Mouse (Mus musculus): ENCODE measurements around the gene Olfr172. TPM values are rescaled to one million over a fixed set of nuclear protein-coding genes. Genes with fewer than 3 reads are reported as not detected.
A peak's percentile ranks its signal among the peaks of the same experiment; 100 is the strongest.

Olfr172 gene
- polyA plus RNA-seq (2014; fragmentation: Nextera tagmentation; extraction: Ambion mirVana) = not detected in 2 replicates

DNA sequence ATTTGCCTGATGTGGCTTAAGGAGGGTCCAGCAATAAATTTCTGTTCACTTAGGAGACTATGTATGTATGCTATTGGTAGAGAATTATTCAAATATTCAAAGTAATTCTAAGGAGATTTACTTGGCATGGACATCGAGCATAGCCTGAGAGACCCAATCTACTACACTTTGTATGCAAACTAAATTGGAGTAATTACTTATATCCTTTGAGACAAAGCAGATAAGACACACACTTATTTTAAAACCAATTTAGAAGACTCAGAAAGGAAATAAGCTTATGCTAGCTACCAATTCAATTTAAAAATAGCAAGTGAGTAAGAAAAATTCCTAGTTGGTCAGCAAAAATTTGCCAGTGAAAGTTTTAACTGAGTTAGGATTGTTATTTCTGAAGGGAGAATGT, at the start of gene Olfr172:
TSS of gene Olfr172 (minus strand) at position 101 of the 400 bp plus-strand sequence.
- no peak for ATAC-seq (ENCODE audit: insufficient number of reproducible peaks, low FRiP score, low TSS enrichment, low read depth)
- 92% methylated on average over 1 of the region's 1 CpGs for WGBS

GRCm38 (mm10) chr16:58800168-58800567, 37.2 kb upstream of the Olfr172 start, which contains the start of gene Olfr173:
Gene Olfr173 (minus strand): TSS chr16:58800268.
- 83% methylated on average over 2 of the region's 2 CpGs for WGBS
- no peak within 1 kb of the TSS for H3K27ac ChIP-seq (replicated peaks; ENCODE audit: low read depth, low read length)

More for the DNA sequence above, at the start of gene Olfr172:
- no peaks in the 10 kb centered on the region for H3K36me3 ChIP-seq (ENCODE audit: control insufficient read depth, insufficient read depth, low read length)
- H3K9me3 ChIP-seq (ENCODE audit: control insufficient read depth, low read length) = no peaks in the 10 kb centered on the region
- H3K27ac ChIP-seq (replicated peaks; ENCODE audit: low read depth, low read length) = no peak within 1 kb of the TSS
- no peak within 1 kb of the TSS for H3K4me2 ChIP-seq (ENCODE audit: low read depth, severe bottlenecking)
- H3K27me3 ChIP-seq (ENCODE audit: control insufficient read depth, insufficient read depth, low read length) = no peaks in the 10 kb centered on the region
- no peak for DNase-seq (ENCODE audit: low spot score)
- no peaks in the 10 kb centered on the region for H3K4me1 ChIP-seq (ENCODE audit: control insufficient read depth, insufficient read depth, low read length)
- no peak within 1 kb of the TSS for H3K4me3 ChIP-seq (ENCODE audit: low read depth, low read length)
- H3K9ac ChIP-seq (ENCODE audit: low read length) = no peak within 1 kb of the TSS

GRCm38 (mm10) chr16:58756191-58756590, 6.8 kb downstream of the Olfr172 start:
- DNase-seq (ENCODE audit: low spot score) (no peak), ATAC-seq (ENCODE audit: insufficient number of reproducible peaks, low FRiP score, low TSS enrichment, low read depth) (peak; percentile 79)
- H3K27me3 ChIP-seq (ENCODE audit: control insufficient read depth, insufficient read depth, low read length) = no peaks in the 10 kb centered on the region
- H3K9me3 ChIP-seq (ENCODE audit: control insufficient read depth, low read length) = no peaks in the 10 kb centered on the region
- no peak overlapping the region for H3K4me3 ChIP-seq (ENCODE audit: low read depth, low read length)
- no peaks in the 10 kb centered on the region for H3K4me1 ChIP-seq (ENCODE audit: control insufficient read depth, insufficient read depth, low read length)
- H3K27ac ChIP-seq (replicated peaks; ENCODE audit: low read depth, low read length) = no peak overlapping the region
- no peak overlapping the region for H3K9ac ChIP-seq (ENCODE audit: low read length)
- no peaks in the 10 kb centered on the region for H3K36me3 ChIP-seq (ENCODE audit: control insufficient read depth, insufficient read depth, low read length)
- H3K4me2 ChIP-seq (ENCODE audit: low read depth, severe bottlenecking) = no peak overlapping the region

More at GRCm38 (mm10) chr16:58800168-58800567, 37.2 kb upstream of the Olfr172 start, which contains the start of gene Olfr173:
- DNase-seq (ENCODE audit: low spot score) (no peak), ATAC-seq (ENCODE audit: insufficient number of reproducible peaks, low FRiP score, low TSS enrichment, low read depth) (no peak)
- H3K4me1 ChIP-seq (ENCODE audit: control insufficient read depth, insufficient read depth, low read length) = no peaks in the 10 kb centered on the region
- no peaks in the 10 kb centered on the region for H3K36me3 ChIP-seq (ENCODE audit: control insufficient read depth, insufficient read depth, low read length)
- no peak within 1 kb of the TSS for H3K4me2 ChIP-seq (ENCODE audit: low read depth, severe bottlenecking)
- no peak within 1 kb of the TSS for H3K9ac ChIP-seq (ENCODE audit: low read length)
- no peak within 1 kb of the TSS for H3K4me3 ChIP-seq (ENCODE audit: low read depth, low read length)
- no peaks in the 10 kb centered on the region for H3K9me3 ChIP-seq (ENCODE audit: control insufficient read depth, low read length)
- H3K27me3 ChIP-seq (ENCODE audit: control insufficient read depth, insufficient read depth, low read length) = no peaks in the 10 kb centered on the region

DNA sequence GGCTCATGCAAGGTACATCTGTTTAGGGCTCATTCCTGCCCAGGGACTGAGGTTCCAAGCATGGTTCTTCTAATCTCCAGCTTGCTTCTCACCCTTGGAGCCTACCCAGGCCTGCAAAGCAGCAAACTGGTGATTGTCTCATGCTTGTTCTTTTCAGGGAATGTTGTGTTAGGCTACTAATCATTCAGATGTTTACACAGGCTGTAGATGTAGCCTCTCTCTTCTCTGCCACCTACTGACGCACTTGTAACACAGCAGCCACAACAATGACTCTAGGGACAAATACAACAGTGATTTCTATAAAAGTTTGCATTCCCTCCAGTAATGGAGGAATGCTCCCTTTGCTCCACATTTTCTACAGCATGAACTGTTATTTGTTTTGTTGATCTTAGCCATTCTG, 11.7 kb downstream of the Olfr172 start:
- ATAC-seq (ENCODE audit: insufficient number of reproducible peaks, low FRiP score, low TSS enrichment, low read depth) (no peak), DNase-seq (ENCODE audit: low spot score) (no peak)
- Histone ChIP-seq H3K27me3 (ENCODE audit: control insufficient read depth, insufficient read depth, low read length) (no peaks in the 10 kb centered on the region), H3K4me2 (ENCODE audit: low read depth, severe bottlenecking) (no peak overlapping the region), H3K4me1 (ENCODE audit: control insufficient read depth, insufficient read depth, low read length) (no peaks in the 10 kb centered on the region), H3K9me3 (ENCODE audit: control insufficient read depth, low read length) (no peaks in the 10 kb centered on the region), H3K9ac (ENCODE audit: low read length) (no peak overlapping the region), H3K4me3 (ENCODE audit: low read depth, low read length) (no peak overlapping the region), H3K27ac (replicated peaks; ENCODE audit: low read depth, low read length) (no peak overlapping the region), H3K36me3 (ENCODE audit: control insufficient read depth, insufficient read depth, low read length) (no peaks in the 10 kb centered on the region)
- 29% methylated on average over 1 of the region's 1 CpGs for WGBS

DNA sequence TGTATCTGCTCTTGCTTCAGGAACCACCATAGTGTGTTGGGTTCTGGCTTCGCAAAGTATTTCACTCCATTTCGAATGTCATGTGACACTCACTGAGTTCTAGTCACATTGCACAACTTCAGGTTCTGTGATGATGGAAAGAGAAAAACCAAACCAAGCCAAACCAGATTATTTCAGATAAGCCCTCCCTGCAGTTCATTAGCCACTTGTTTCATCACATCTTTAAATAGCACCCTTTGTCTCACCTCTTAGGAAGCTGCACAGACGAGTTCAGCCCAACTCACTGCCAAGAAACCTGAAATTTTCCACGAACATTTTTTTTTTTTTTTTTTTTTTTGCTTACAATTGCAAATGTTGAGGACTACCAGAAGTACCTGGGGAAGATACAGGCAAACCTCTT, 16.3 kb downstream of the Olfr172 start:
- ATAC-seq (ENCODE audit: insufficient number of reproducible peaks, low FRiP score, low TSS enrichment, low read depth) (no peak), DNase-seq (ENCODE audit: low spot score) (no peak)
- WGBS = 83% methylated on average over 4 of the region's 4 CpGs
- Histone ChIP-seq H3K9ac (ENCODE audit: low read length) (no peak overlapping the region), H3K36me3 (ENCODE audit: control insufficient read depth, insufficient read depth, low read length) (no peaks in the 10 kb centered on the region), H3K4me2 (ENCODE audit: low read depth, severe bottlenecking) (no peak overlapping the region), H3K4me1 (ENCODE audit: control insufficient read depth, insufficient read depth, low read length) (no peaks in the 10 kb centered on the region), H3K27ac (replicated peaks; ENCODE audit: low read depth, low read length) (no peak overlapping the region), H3K9me3 (ENCODE audit: control insufficient read depth, low read length) (no peaks in the 10 kb centered on the region), H3K4me3 (ENCODE audit: low read depth, low read length) (no peak overlapping the region), H3K27me3 (ENCODE audit: control insufficient read depth, insufficient read depth, low read length) (no peaks in the 10 kb centered on the region)

GRCm38 (mm10) chr16:58740751-58741150, 22.2 kb downstream of the Olfr172 start:
- 93% methylated on average over 5 of the region's 5 CpGs for WGBS
- no peak for ATAC-seq (ENCODE audit: insufficient number of reproducible peaks, low FRiP score, low TSS enrichment, low read depth)

DNA sequence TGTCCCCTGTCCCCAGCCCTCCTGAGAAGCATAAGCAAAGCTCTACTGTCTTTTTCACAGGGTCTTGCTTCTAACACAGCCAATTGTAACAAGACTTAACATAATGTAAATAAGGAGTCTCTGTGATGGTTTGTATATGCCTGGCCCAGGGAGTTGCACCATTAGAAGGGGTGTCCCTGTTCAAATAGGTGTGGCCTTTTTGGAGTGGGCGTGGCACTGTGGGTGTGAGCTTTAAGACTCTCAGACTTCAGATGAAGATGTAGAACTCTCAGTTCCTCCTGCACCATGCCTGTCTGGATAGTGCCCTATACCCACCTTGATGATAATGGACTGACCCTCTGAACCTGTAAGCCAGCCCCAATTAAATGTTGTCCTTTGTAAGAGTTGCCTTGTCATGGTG, 24.2 kb downstream of the Olfr172 start:
- Histone ChIP-seq H3K9me3 (ENCODE audit: control insufficient read depth, low read length) (no peaks in the 10 kb centered on the region), H3K27me3 (ENCODE audit: control insufficient read depth, insufficient read depth, low read length) (no peaks in the 10 kb centered on the region), H3K4me2 (ENCODE audit: low read depth, severe bottlenecking) (no peak overlapping the region), H3K4me3 (ENCODE audit: low read depth, low read length) (no peak overlapping the region), H3K9ac (ENCODE audit: low read length) (no peak overlapping the region), H3K36me3 (ENCODE audit: control insufficient read depth, insufficient read depth, low read length) (peaks cover 5% of the 10 kb centered on the region; the same call in 1 of the 2 replicates), H3K4me1 (ENCODE audit: control insufficient read depth, insufficient read depth, low read length) (no peaks in the 10 kb centered on the region), H3K27ac (replicated peaks; ENCODE audit: low read depth, low read length) (no peak overlapping the region)
- ATAC-seq (ENCODE audit: insufficient number of reproducible peaks, low FRiP score, low TSS enrichment, low read depth) (no peak), DNase-seq (ENCODE audit: low spot score) (no peak)
- WGBS = 77% methylated on average over 1 of the region's 1 CpGs

More at GRCm38 (mm10) chr16:58740751-58741150, 22.2 kb downstream of the Olfr172 start:
- Histone ChIP-seq H3K4me1 (ENCODE audit: control insufficient read depth, insufficient read depth, low read length) (no peaks in the 10 kb centered on the region), H3K27ac (replicated peaks; ENCODE audit: low read depth, low read length) (no peak overlapping the region), H3K27me3 (ENCODE audit: control insufficient read depth, insufficient read depth, low read length) (no peaks in the 10 kb centered on the region), H3K9me3 (ENCODE audit: control insufficient read depth, low read length) (no peaks in the 10 kb centered on the region), H3K9ac (ENCODE audit: low read length) (no peak overlapping the region), H3K36me3 (ENCODE audit: control insufficient read depth, insufficient read depth, low read length) (no peaks in the 10 kb centered on the region), H3K4me3 (ENCODE audit: low read depth, low read length) (no peak overlapping the region), H3K4me2 (ENCODE audit: low read depth, severe bottlenecking) (no peak overlapping the region)
- no peak for DNase-seq (ENCODE audit: low spot score)

DNA sequence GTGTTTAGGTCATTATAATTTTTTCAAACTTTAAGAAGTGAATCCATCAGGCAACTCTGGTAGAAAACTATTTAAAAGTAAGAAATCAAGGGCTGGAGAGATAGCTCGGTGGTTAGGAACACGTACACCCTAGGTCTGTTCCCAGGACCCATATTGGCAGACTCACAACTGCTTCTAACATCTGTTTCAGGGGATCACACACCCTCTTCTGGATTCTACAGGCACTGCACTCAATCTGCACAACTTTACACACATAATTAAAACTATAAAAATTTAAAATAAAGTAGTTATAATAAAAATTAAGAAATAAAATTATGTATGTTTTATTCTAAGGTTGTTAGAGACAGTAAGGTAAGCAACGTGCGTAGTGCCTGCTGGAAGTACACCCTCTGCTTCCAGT, 24.8 kb downstream of the Olfr172 start:
- no peak for ATAC-seq (ENCODE audit: insufficient number of reproducible peaks, low FRiP score, low TSS enrichment, low read depth)

GRCm38 (mm10) chr16:58728176-58728671, 34.8 kb downstream of the Olfr172 start:
- Histone ChIP-seq H3K4me1 (ENCODE audit: control insufficient read depth, insufficient read depth, low read length) (no peaks in the 10 kb centered on the region), H3K4me2 (ENCODE audit: low read depth, severe bottlenecking) (peak overlapping the region; percentile 51), H3K27ac (replicated peaks; ENCODE audit: low read depth, low read length) (no peak overlapping the region), H3K36me3 (ENCODE audit: control insufficient read depth, insufficient read depth, low read length) (peaks cover 8% of the 10 kb centered on the region), H3K9me3 (ENCODE audit: control insufficient read depth, low read length) (no peaks in the 10 kb centered on the region), H3K9ac (ENCODE audit: low read length) (peak overlapping the region; percentile 51), H3K27me3 (ENCODE audit: control insufficient read depth, insufficient read depth, low read length) (no peaks in the 10 kb centered on the region), H3K4me3 (ENCODE audit: low read depth, low read length) (peak overlapping the region; percentile 44)
- ATAC-seq (ENCODE audit: insufficient number of reproducible peaks, low FRiP score, low TSS enrichment, low read depth) = peak; percentile 89
- DNase-seq (ENCODE audit: low spot score) = no peak
- WGBS = under 1% methylated on average over 23 of the region's 31 CpGs

More for the DNA sequence above, 24.8 kb downstream of the Olfr172 start:
- no peaks in the 10 kb centered on the region for H3K9me3 ChIP-seq (ENCODE audit: control insufficient read depth, low read length)
- no peak overlapping the region for H3K9ac ChIP-seq (ENCODE audit: low read length)
- H3K4me1 ChIP-seq (ENCODE audit: control insufficient read depth, insufficient read depth, low read length) = no peaks in the 10 kb centered on the region
- H3K36me3 ChIP-seq (ENCODE audit: control insufficient read depth, insufficient read depth, low read length) = peaks cover 5% of the 10 kb centered on the region; the same call in 1 of the 2 replicates
- no peak overlapping the region for H3K4me3 ChIP-seq (ENCODE audit: low read depth, low read length)
- H3K27ac ChIP-seq (replicated peaks; ENCODE audit: low read depth, low read length) = no peak overlapping the region
- no peak for DNase-seq (ENCODE audit: low spot score)
- 81% methylated on average over 4 of the region's 4 CpGs for WGBS
- H3K27me3 ChIP-seq (ENCODE audit: control insufficient read depth, insufficient read depth, low read length) = no peaks in the 10 kb centered on the region
- no peak overlapping the region for H3K4me2 ChIP-seq (ENCODE audit: low read depth, severe bottlenecking)

All from limb, embryonic 11.5 days (tissue).